Mouse (Mus musculus) inflammation-experienced regulatory T-cells, adult 6 months (primary cell): ENCODE results near the gene Mapkap1. TPM values are rescaled to one million over a fixed set of nuclear protein-coding genes. Genes with fewer than 3 reads are reported as not detected.
"Not testable (repeated sequence)": the region's sequence is repeated elsewhere in the genome, so short reads cannot be mapped to it uniquely, and the experiment has no call there.

Experiments
- ATAC-seq: one replicate; pipeline ENCODE4 v1.8.0; 2017
- polyA plus RNA-seq, 3 experiments: library from polyadenylated mRNA; unstranded; fragments of 100-300 nt; shearing (Covaris generic); gene quantifications; one replicate each; pipeline ENCODE4 v1.2.1; 2017

Gene Mapkap1
- polyA plus RNA-seq, 3 experiments from 2014 or later, result 16.3 to 23.3 (median 18.3) TPM

GRCm38 (mm10) chr2:34432887-34433286 is 26.3 kb downstream of the Mapkap1 start:
- ATAC-seq, result not testable (repeated sequence)

GRCm38 (mm10) chr2:34436321-34436720 is 29.8 kb downstream of the Mapkap1 start:
- ATAC-seq, result no peak

- no peak for ATAC-seq
Observed at GRCm38 (mm10) chr2:34448756-34449155, 42.2 kb downstream of the Mapkap1 start.

- ATAC-seq, result no peak
Observed at GRCm38 (mm10) chr2:34462490-34462889, 55.9 kb downstream of the Mapkap1 start.

- no peak for ATAC-seq
Observed at GRCm38 (mm10) chr2:34468559-34469141, 62.1 kb downstream of the Mapkap1 start.

GRCm38 (mm10) chr2:34469324-34469723 is 62.8 kb downstream of the Mapkap1 start:
- no peak for ATAC-seq

- ATAC-seq, result no peak
Observed at GRCm38 (mm10) chr2:34473775-34474174, 67.2 kb downstream of the Mapkap1 start.

- ATAC-seq, result no peak
Observed at GRCm38 (mm10) chr2:34481401-34481800, 74.8 kb downstream of the Mapkap1 start.

- no peak for ATAC-seq
Observed at GRCm38 (mm10) chr2:34482102-34482501, 75.5 kb downstream of the Mapkap1 start.

- no peak for ATAC-seq
Observed at GRCm38 (mm10) chr2:34482531-34482930, 76.0 kb downstream of the Mapkap1 start.

GRCm38 (mm10) chr2:34487281-34487680 is 80.7 kb downstream of the Mapkap1 start:
- ATAC-seq, result no peak

GRCm38 (mm10) chr2:34503975-34504730 is 97.6 kb downstream of the Mapkap1 start:
- no peak for ATAC-seq

GRCm38 (mm10) chr2:34506162-34506561 is 99.6 kb downstream of the Mapkap1 start:
- not testable (repeated sequence) for ATAC-seq

- ATAC-seq, result no peak
Observed at GRCm38 (mm10) chr2:34509856-34510255, 103.3 kb downstream of the Mapkap1 start.

- no peak for ATAC-seq
Observed at GRCm38 (mm10) chr2:34515263-34515662, 108.7 kb downstream of the Mapkap1 start.

- no peak for ATAC-seq
Observed at GRCm38 (mm10) chr2:34518083-34518482, 111.5 kb downstream of the Mapkap1 start.

GRCm38 (mm10) chr2:34518526-34518925 is 112.0 kb downstream of the Mapkap1 start:
- ATAC-seq, result no peak

- ATAC-seq, result no peak
Observed at GRCm38 (mm10) chr2:34519525-34519924, 113.0 kb downstream of the Mapkap1 start.

GRCm38 (mm10) chr2:34521384-34521783 is 114.8 kb downstream of the Mapkap1 start:
- ATAC-seq, result no peak

GRCm38 (mm10) chr2:34526527-34527371 is 120.2 kb downstream of the Mapkap1 start:
- ATAC-seq, result no peak

- no peak for ATAC-seq
Observed at GRCm38 (mm10) chr2:34528491-34528890, 121.9 kb downstream of the Mapkap1 start.

- ATAC-seq, result no peak
Observed at GRCm38 (mm10) chr2:34530042-34530441, 123.5 kb downstream of the Mapkap1 start.

GRCm38 (mm10) chr2:34531801-34532298 is 125.3 kb downstream of the Mapkap1 start:
- ATAC-seq, result no peak
